Mouse (Mus musculus) thymus, adult 2 months (tissue): ENCODE measurements around the gene Pdlim5. TPM values are rescaled to one million over a fixed set of nuclear protein-coding genes. Genes with fewer than 3 reads are reported as not detected.

Experiments
- DNase-seq: peaks from one replicate; pipeline ENCODE4 v3.0.0; 2021
- H3K27ac ChIP-seq: fragments of 200-500 bp; 2 replicates; pipeline ENCODE4 v1.5.1; 2012; ENCODE audit warnings: low read length, control low read depth; ENCODE audit not compliant: control insufficient read depth, insufficient read depth
- H3K27me3 ChIP-seq: fragments of 200-500 bp; 2 replicates; pipeline ENCODE4 v1.6.1; 2012; ENCODE audit warnings: mild to moderate bottlenecking, low read length, moderate library complexity, mixed read lengths; ENCODE audit not compliant: control insufficient read depth, insufficient read depth
- H3K36me3 ChIP-seq: fragments of 200-500 bp; 2 replicates; pipeline ENCODE4 v1.6.1; 2012; ENCODE audit warnings: mild to moderate bottlenecking, low read length, moderate library complexity; ENCODE audit not compliant: control insufficient read depth, insufficient read depth
- H3K4me1 ChIP-seq: fragments of 200-500 bp; replicated peaks from 2 replicates; pipeline ENCODE4 v1.6.1; 2012; ENCODE audit warnings: low read length; ENCODE audit not compliant: control insufficient read depth, insufficient read depth
- H3K4me3 ChIP-seq: fragments of 200-500 bp; 2 replicates; pipeline ENCODE4 v1.5.1; 2012; ENCODE audit warnings: mild to moderate bottlenecking, low read length, control low read depth, moderate library complexity; ENCODE audit not compliant: control insufficient read depth, insufficient read depth
- CTCF ChIP-seq: fragments of 200-500 bp; IDR thresholded peaks from 2 replicates; pipeline ENCODE4 v1.5.1; 2012; ENCODE audit warnings: mild to moderate bottlenecking, control low read depth, low read length, moderate library complexity, borderline replicate concordance; ENCODE audit not compliant: control insufficient read depth, poor library complexity, insufficient read depth; ENCODE audit errors: extremely low read depth
- POLR2A ChIP-seq: fragments of 200-500 bp; IDR thresholded peaks from 2 replicates; pipeline ENCODE4 v1.6.1; 2012; ENCODE audit warnings: mild to moderate bottlenecking, low read length, control low read depth, moderate library complexity; ENCODE audit not compliant: control insufficient read depth, poor library complexity, insufficient read depth; ENCODE audit errors: extremely low read depth
- WGBS: fragments of 180-500 bp; shearing (Covaris S2); methylation state at CpG from one replicate; pipeline ENCODE4 v1.1.7; 2018; 5-methylcytosine and 5-hydroxymethylcytosine counted together
- polyA plus RNA-seq: library from polyadenylated mRNA; depleted of rRNA; stranded (reverse); fragments of >200 nt; gene quantifications from 2 replicates; pipeline ENCODE4 v1.2.3, GENCODE M21; 2012

Pdlim5 gene
- polyA plus RNA-seq, 1 experiment, result 56.5 TPM

DNA sequence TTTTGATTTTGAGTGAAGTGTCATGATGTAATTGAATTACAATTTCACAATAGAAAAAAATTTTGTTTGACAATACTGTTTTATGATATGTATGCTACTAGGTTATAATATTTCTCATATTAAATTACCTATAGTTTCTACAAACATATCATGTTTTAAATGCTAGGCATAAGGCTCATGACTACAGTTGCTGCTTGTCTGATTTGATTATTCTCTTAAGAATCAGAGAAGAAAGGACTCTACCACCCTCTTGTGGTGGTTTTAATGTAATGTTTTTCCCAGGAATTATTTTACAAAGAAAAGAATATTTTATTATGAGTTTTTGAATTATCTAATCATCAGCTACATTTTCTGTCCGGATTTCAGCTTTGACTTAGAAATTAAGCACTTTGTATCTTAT, 120.5 kb downstream of the Pdlim5 start:
- no peaks in the 10 kb centered on the region for H3K27me3 ChIP-seq
- WGBS, result 29% methylated on average over 1 of the region's 1 CpGs
- H3K27ac ChIP-seq, result no peak overlapping the region
- TF ChIP-seq CTCF (no peak), POLR2A (no peak)
- H3K4me3 ChIP-seq, result no peak overlapping the region
- no peak for DNase-seq
- H3K36me3 ChIP-seq, result no peaks in the 10 kb centered on the region; the same call in 1 of the 2 replicates
- no peaks in the 10 kb centered on the region for H3K4me1 ChIP-seq

DNA sequence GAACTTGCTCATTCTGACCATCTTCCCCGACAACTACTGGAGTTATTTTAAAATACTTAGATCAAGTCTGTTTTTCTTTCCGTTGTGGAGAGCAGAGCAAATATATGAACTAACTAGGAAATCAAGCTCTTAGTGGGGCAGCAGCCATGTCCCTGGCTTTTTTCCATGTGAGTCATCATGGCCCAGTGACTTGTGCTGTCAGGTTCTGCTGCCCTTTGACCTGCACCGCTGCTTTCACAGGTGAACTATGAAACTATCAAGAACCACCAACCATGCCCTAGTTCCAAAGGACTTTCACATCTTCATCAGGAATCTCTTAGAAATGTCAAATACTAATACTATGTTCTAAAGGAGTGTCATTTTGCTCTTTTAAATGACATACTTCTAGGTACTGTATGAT, 121.0 kb downstream of the Pdlim5 start:
- H3K27ac ChIP-seq, result no peak overlapping the region
- no peak overlapping the region for H3K4me3 ChIP-seq
- H3K27me3 ChIP-seq, result no peaks in the 10 kb centered on the region
- no peaks in the 10 kb centered on the region; the same call in 1 of the 2 replicates for H3K36me3 ChIP-seq
- 96% methylated on average over 3 of the region's 3 CpGs for WGBS
- no peak for DNase-seq
- TF ChIP-seq CTCF, result no peak
- no peak for TF ChIP-seq POLR2A
- H3K4me1 ChIP-seq, result no peaks in the 10 kb centered on the region

DNA sequence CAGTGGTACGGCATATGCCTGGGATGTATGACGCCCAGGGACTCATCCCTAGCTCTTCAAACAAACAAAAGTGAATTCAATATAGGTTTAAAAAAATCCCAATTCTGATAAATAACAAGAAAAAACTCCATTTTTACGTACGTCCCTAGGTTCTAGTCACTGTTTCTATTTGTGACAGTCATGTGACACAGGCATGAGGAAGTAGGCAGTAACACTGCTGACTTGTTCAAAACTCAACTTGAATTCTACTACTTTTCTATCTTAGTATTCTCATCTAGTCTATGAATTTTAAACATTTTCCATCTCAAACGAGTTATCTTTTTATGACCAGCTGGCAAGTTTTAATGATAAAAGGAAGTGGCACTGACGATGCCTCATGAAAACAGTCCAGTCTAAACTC, 122.2 kb downstream of the Pdlim5 start:
- no peak for DNase-seq
- Histone ChIP-seq H3K27ac (no peak overlapping the region), H3K27me3 (no peaks in the 10 kb centered on the region), H3K36me3 (no peaks in the 10 kb centered on the region; the same call in 1 of the 2 replicates), H3K4me1 (no peaks in the 10 kb centered on the region), H3K4me3 (no peak overlapping the region)
- WGBS, result 79% methylated on average over 6 of the region's 6 CpGs
- TF ChIP-seq CTCF (no peak), POLR2A (no peak)

DNA sequence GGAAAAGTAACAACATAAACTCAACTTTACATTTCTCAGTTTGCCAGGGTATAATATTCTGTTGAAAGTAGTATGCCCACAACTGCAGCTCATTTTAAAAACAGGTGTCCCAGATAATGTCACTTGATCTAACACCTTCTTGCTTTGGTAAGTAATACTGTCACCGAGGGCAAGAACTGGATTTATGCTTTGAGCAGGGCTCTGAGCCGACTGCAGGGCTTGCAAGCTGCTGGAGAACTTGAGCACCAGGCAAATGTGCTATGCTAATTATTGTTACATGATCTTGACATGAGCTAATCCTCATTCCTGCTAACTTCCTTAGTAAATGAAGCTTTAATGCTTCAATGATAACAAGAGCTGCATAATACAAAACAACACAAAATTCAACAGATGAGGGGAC, 139.1 kb downstream of the Pdlim5 start:
- H3K27ac ChIP-seq, result no peak overlapping the region
- no peaks in the 10 kb centered on the region for H3K36me3 ChIP-seq
- no peak overlapping the region for H3K4me3 ChIP-seq
- no peak for TF ChIP-seq CTCF
- no peak for TF ChIP-seq POLR2A
- no peak for DNase-seq
- 93% methylated on average over 2 of the region's 2 CpGs for WGBS
- no peaks in the 10 kb centered on the region for H3K4me1 ChIP-seq
- no peaks in the 10 kb centered on the region for H3K27me3 ChIP-seq

GRCm38 (mm10) chr3:142252086-142252485, 143.4 kb downstream of the Pdlim5 start:
- DNase-seq, result no peak
- TF ChIP-seq CTCF (no peak), POLR2A (no peak)
- H3K36me3 ChIP-seq, result no peaks in the 10 kb centered on the region

DNA sequence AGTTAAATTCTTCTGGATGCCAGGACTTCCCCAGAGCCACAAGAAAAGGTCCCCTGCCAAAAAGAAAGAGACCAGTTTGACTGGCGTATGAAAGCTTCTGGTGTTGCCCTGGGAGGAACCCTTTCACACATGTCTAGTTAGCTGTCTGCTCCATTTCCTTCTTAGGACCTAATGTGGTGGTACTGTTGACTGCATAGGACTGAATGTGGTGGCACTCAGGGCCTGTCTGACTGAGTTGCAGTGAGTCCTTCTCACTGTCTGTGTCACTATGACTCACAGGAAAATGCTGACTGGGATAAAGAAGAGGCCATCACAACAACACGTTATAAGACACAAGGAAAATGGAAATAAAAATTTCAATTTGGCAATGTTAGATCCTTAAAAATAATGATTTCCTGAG, 146.0 kb downstream of the Pdlim5 start:
- H3K36me3 ChIP-seq, result no peaks in the 10 kb centered on the region
- H3K4me1 ChIP-seq, result no peaks in the 10 kb centered on the region
- WGBS, result 85% methylated on average over 2 of the region's 2 CpGs
- no peak for TF ChIP-seq POLR2A
- TF ChIP-seq CTCF, result no peak
- H3K27ac ChIP-seq, result no peak overlapping the region
- H3K4me3 ChIP-seq, result no peak overlapping the region
- no peaks in the 10 kb centered on the region for H3K27me3 ChIP-seq
- DNase-seq, result no peak

More at GRCm38 (mm10) chr3:142252086-142252485, 143.4 kb downstream of the Pdlim5 start:
- no peak overlapping the region for H3K27ac ChIP-seq
- no peak overlapping the region for H3K4me3 ChIP-seq
- WGBS, result 91% methylated on average over 1 of the region's 1 CpGs
- no peaks in the 10 kb centered on the region for H3K27me3 ChIP-seq
- H3K4me1 ChIP-seq, result no peaks in the 10 kb centered on the region

- DNase-seq, result no peak
- Histone ChIP-seq H3K27ac (no peak overlapping the region), H3K36me3 (no peaks in the 10 kb centered on the region), H3K27me3 (no peaks in the 10 kb centered on the region), H3K4me1 (no peaks in the 10 kb centered on the region), H3K4me3 (no peak overlapping the region)
- 30% methylated on average over 5 of the region's 5 CpGs for WGBS
- TF ChIP-seq POLR2A, result no peak
- TF ChIP-seq CTCF, result no peak
These were observed 152.2 kb downstream of the Pdlim5 start for GRCm38 (mm10) chr3:142243263-142243662.
